Mouse (Mus musculus) cortical plate, adult 2 months (tissue): ENCODE measurements around the gene Pced1b.

Experiments
- CTCF ChIP-seq: fragments of 200-500 bp; IDR thresholded peaks from 2 replicates; pipeline ENCODE4 v1.5.1; 2011; ENCODE audit warnings: mild to moderate bottlenecking, control low read depth, low read length; ENCODE audit not compliant: insufficient read depth; ENCODE audit errors: extremely low read depth
- POLR2A ChIP-seq: fragments of 200-500 bp; IDR thresholded peaks from 2 replicates; pipeline ENCODE4 v1.6.1; 2011; ENCODE audit warnings: mild to moderate bottlenecking, low read length, control low read depth; ENCODE audit not compliant: insufficient read depth; ENCODE audit errors: extremely low read depth

GRCm38 (mm10) chr15:97276660-97277153 is 29.8 kb downstream of the Pced1b start:
- TF ChIP-seq CTCF: no peak
- no peak for TF ChIP-seq POLR2A
